Mouse (Mus musculus) liver, embryonic 15.5 days (tissue): ENCODE data around the gene Krt6b. TPM values are rescaled to one million over a fixed set of nuclear protein-coding genes. Genes with fewer than 3 reads are reported as not detected.

ENCODE experiments used
- ATAC-seq: fragments of 200-750 bp; cut with Nextera tagmentation; 2 replicates; pipeline ENCODE4 v1.8.0; 2017; ENCODE audit warnings: moderate number of reproducible peaks, mild to moderate bottlenecking, moderate library complexity; ENCODE audit not compliant: insufficient read depth
- H3K27ac ChIP-seq: fragments of 300-500 bp; sonication (generic); replicated peaks from 2 replicates; pipeline ENCODE4 v1.5.1; 2015; ENCODE audit warnings: mild to moderate bottlenecking, inconsistent platforms
- H3K27me3 ChIP-seq: fragments of 300-500 bp; sonication (generic); 2 replicates; pipeline ENCODE4 v1.6.1; 2015; ENCODE audit warnings: mild to moderate bottlenecking, inconsistent platforms
- H3K36me3 ChIP-seq: fragments of 300-500 bp; sonication (generic); replicated peaks from 2 replicates; pipeline ENCODE4 v1.6.1; 2015; ENCODE audit warnings: moderate library complexity, mild to moderate bottlenecking, inconsistent platforms
- H3K4me1 ChIP-seq: fragments of 300-500 bp; sonication (generic); replicated peaks from 2 replicates; pipeline ENCODE4 v1.6.1; 2015; ENCODE audit warnings: inconsistent platforms
- H3K4me2 ChIP-seq: fragments of 300-500 bp; sonication (generic); 2 replicates; pipeline ENCODE4 v1.6.1; 2015; ENCODE audit warnings: moderate library complexity, mild to moderate bottlenecking, inconsistent platforms
- H3K4me3 ChIP-seq: fragments of 300-500 bp; sonication (generic); replicated peaks from 2 replicates; pipeline ENCODE4 v1.5.1; 2015; ENCODE audit warnings: mild to moderate bottlenecking, inconsistent platforms
- H3K9ac ChIP-seq: fragments of 300-500 bp; sonication (generic); 2 replicates; pipeline ENCODE4 v1.6.1; 2015; ENCODE audit warnings: moderate library complexity, mild to moderate bottlenecking, inconsistent platforms
- H3K9me3 ChIP-seq: fragments of 300-500 bp; sonication (generic); replicated peaks from 2 replicates; pipeline ENCODE4 v1.6.1; 2016; ENCODE audit warnings: inconsistent platforms
- whole genome bisulfite sequencing: fragments of 180-500 bp; shearing (Covaris S2); methylation state at CpG from one replicate; pipeline ENCODE4 v1.1.7; 2015; ENCODE audit warnings: mixed read lengths; ENCODE audit not compliant: insufficient replicate concordance; 5-methylcytosine and 5-hydroxymethylcytosine counted together
- polyA plus RNA-seq: library from polyadenylated mRNA; unstranded; fragments of >200 nt; fragmentation: Nextera tagmentation; extraction: Ambion mirVana; gene quantifications from 2 replicates; pipeline ENCODE4 v1.2.1, GENCODE M21; 2015

The Krt6b gene
- polyA plus RNA-seq: not detected in 2 replicates

GRCm38 (mm10) chr15:101680187-101680586, at the start of gene Krt6b:
TSS of gene Krt6b (minus strand) at chr15:101680287.
- H3K4me1 ChIP-seq: no peaks in the 10 kb centered on the region
- H3K9ac ChIP-seq: no peak within 1 kb of the TSS
- H3K4me3 ChIP-seq: no peak within 1 kb of the TSS
- no peak within 1 kb of the TSS for H3K4me2 ChIP-seq
- H3K27ac ChIP-seq: no peak within 1 kb of the TSS
- H3K36me3 ChIP-seq: no peaks in the 10 kb centered on the region
- no peaks in the 10 kb centered on the region for H3K27me3 ChIP-seq
- WGBS: 64% methylated on average over 2 of the region's 2 CpGs
- H3K9me3 ChIP-seq: no peaks in the 10 kb centered on the region
- ATAC-seq: no peak

DNA sequence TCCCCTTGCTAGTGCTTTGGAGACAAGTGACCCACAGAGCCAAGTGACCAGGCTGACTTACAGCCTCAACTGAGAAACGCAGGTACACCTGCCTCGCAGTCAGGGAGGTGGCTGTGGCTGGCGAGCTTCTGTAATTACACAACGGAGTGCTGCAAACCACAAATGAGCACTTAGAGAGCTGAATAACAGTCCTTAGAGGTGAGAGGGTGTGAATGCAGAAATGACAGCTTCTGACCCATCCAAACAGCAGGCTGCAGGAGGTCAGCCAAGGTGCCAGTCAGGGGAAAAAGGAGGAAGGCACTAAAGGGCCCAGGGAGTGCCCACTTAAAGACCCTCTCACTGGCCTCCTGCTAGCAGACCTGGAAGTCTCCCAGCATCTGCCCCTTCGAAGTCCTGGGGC, 44.6 kb upstream of the Krt6b start:
- Histone ChIP-seq H3K4me2 (no peak overlapping the region), H3K4me1 (no peaks in the 10 kb centered on the region), H3K4me3 (no peak overlapping the region), H3K36me3 (no peaks in the 10 kb centered on the region), H3K27ac (no peak overlapping the region), H3K9ac (no peak overlapping the region), H3K27me3 (no peaks in the 10 kb centered on the region), H3K9me3 (no peaks in the 10 kb centered on the region)
- no peak for ATAC-seq
- 16% methylated on average over 5 of the region's 5 CpGs for WGBS

DNA sequence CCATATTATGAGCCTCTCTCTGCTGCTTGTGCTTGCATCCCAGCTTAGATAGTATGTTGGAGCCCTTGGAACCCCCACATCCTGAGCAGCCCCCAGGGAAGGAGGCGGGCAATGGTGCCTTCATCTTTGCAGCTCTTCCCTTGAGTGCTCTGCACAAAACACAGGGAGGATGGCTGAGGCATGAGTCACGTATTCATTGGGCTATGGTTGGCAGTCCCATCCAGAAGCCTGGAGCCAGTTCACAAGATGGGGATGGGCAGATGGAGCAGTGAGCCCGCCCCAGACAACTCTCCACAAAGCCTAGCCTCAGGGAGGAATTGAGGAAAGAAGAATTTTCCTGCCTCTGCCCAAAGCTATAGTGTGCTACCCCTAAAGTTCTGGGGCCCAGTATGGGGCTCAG, 35.7 kb upstream of the Krt6b start:
- H3K9me3 ChIP-seq: no peaks in the 10 kb centered on the region

GRCm38 (mm10) chr15:101714356-101714755, 34.3 kb upstream of the Krt6b start:
- H3K9me3 ChIP-seq: no peaks in the 10 kb centered on the region
- H3K27me3 ChIP-seq: no peaks in the 10 kb centered on the region
- 51% methylated on average over 5 of the region's 5 CpGs for WGBS
- no peak overlapping the region for H3K27ac ChIP-seq
- no peaks in the 10 kb centered on the region for H3K4me1 ChIP-seq
- no peak overlapping the region for H3K9ac ChIP-seq
- H3K4me2 ChIP-seq: no peak overlapping the region
- no peak overlapping the region for H3K4me3 ChIP-seq
- no peak for ATAC-seq
- H3K36me3 ChIP-seq: no peaks in the 10 kb centered on the region

More for the DNA sequence above, 35.7 kb upstream of the Krt6b start:
- WGBS: 39% methylated on average over 3 of the region's 3 CpGs
- ATAC-seq: no peak
- Histone ChIP-seq H3K27ac (no peak overlapping the region), H3K4me1 (no peaks in the 10 kb centered on the region), H3K36me3 (no peaks in the 10 kb centered on the region), H3K4me3 (no peak overlapping the region), H3K9ac (no peak overlapping the region), H3K4me2 (no peak overlapping the region), H3K27me3 (no peaks in the 10 kb centered on the region)

DNA sequence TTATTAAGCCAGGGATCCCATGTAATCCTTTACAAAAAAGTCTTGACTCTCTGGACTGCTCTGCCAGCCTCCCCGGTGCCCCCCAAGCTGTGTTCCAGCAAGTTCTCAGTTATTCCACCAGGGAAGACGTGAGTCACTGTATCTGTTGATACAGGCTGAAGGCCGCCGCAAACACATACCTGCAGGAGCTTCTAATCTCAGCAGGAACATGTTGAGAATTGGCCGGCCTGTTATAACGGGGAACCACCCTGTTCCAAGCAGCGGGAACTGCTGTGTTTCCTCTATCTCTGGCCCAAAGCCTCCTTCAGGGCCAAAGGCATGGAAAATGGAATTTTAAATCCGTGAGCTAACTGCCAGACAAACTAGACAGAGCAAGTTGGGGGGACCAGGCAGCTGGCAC, 33.6 kb upstream of the Krt6b start:
- H3K4me3 ChIP-seq: no peak overlapping the region
- no peak overlapping the region for H3K9ac ChIP-seq
- no peak overlapping the region for H3K27ac ChIP-seq
- no peaks in the 10 kb centered on the region for H3K4me1 ChIP-seq
- no peak overlapping the region for H3K4me2 ChIP-seq
- H3K9me3 ChIP-seq: no peaks in the 10 kb centered on the region
- 58% methylated on average over 8 of the region's 8 CpGs for WGBS
- no peak for ATAC-seq
- H3K27me3 ChIP-seq: no peaks in the 10 kb centered on the region
- no peaks in the 10 kb centered on the region for H3K36me3 ChIP-seq

DNA sequence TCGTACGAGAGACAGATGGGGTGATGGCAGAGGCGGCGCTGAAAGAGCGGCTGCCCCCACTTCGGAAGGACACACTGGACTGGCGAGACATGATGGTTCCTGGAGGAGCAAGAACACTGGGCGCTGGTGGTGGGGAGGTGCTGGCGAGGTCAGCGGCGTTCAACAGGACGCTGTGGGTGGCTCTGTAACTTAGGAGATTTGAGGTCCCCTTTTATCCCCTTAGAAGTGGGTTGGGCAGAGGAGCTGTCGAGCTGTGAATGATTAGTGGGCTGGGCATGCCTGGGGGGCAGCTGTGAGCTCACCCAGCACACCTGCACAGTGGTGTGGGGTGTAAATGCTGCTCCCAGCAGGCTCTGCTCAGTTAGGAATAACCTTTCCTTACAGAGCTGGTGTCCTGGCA, 32.6 kb upstream of the Krt6b start, which contains the start of gene Krt5:
Krt5 (minus strand) TSS at position 179 of the 400 bp plus-strand sequence.
- H3K36me3 ChIP-seq: no peaks in the 10 kb centered on the region
- no peak within 1 kb of the TSS for H3K27ac ChIP-seq
- H3K9ac ChIP-seq: no peak within 1 kb of the TSS
- 65% methylated on average over 13 of the region's 13 CpGs for WGBS
- no peaks in the 10 kb centered on the region for H3K4me1 ChIP-seq
- H3K4me3 ChIP-seq: no peak within 1 kb of the TSS
- H3K9me3 ChIP-seq: no peaks in the 10 kb centered on the region
- no peaks in the 10 kb centered on the region for H3K27me3 ChIP-seq
- ATAC-seq: no peak
- H3K4me2 ChIP-seq: no peak within 1 kb of the TSS

- Histone ChIP-seq H3K4me1 (no peaks in the 10 kb centered on the region), H3K36me3 (no peaks in the 10 kb centered on the region), H3K4me2 (no peak overlapping the region), H3K27me3 (no peaks in the 10 kb centered on the region), H3K9me3 (no peaks in the 10 kb centered on the region), H3K4me3 (no peak overlapping the region), H3K9ac (no peak overlapping the region), H3K27ac (no peak overlapping the region)
- no peak for ATAC-seq
- WGBS: 52% methylated on average over 11 of the region's 11 CpGs
Measured at GRCm38 (mm10) chr15:101708683-101709082, 28.6 kb upstream of the Krt6b start.

GRCm38 (mm10) chr15:101707454-101707853, 27.4 kb upstream of the Krt6b start:
- Histone ChIP-seq H3K9ac (no peak overlapping the region), H3K4me3 (no peak overlapping the region), H3K27me3 (no peaks in the 10 kb centered on the region), H3K27ac (no peak overlapping the region), H3K4me2 (no peak overlapping the region), H3K4me1 (no peaks in the 10 kb centered on the region), H3K36me3 (no peaks in the 10 kb centered on the region), H3K9me3 (no peaks in the 10 kb centered on the region)
- no peak for ATAC-seq
- 57% methylated on average over 9 of the region's 9 CpGs for WGBS

DNA sequence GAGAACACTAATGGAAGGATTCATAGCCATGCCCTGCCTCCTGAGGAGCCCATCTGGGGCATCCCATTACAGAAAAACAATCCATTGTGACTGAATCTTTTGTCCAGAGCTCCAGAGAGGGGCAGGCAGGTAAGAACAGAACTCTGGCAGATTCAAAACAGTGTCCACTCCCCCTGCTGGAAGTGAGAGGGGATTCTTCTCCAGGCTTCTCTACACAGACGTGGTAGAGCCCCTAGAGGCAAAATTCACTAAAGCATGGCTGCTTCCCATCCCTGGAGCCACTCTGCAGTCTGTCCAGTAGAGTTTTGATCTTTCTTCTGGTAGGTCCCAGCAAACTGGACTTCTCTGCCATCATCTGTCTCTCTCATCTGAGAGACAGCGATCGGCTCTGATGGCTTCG, 24.0 kb upstream of the Krt6b start:
- Histone ChIP-seq H3K9me3 (no peaks in the 10 kb centered on the region), H3K4me2 (no peak overlapping the region), H3K4me1 (no peaks in the 10 kb centered on the region), H3K27me3 (no peaks in the 10 kb centered on the region), H3K36me3 (no peaks in the 10 kb centered on the region), H3K4me3 (no peak overlapping the region), H3K27ac (no peak overlapping the region), H3K9ac (no peak overlapping the region)
- no peak for ATAC-seq
- WGBS: 61% methylated on average over 4 of the region's 4 CpGs

DNA sequence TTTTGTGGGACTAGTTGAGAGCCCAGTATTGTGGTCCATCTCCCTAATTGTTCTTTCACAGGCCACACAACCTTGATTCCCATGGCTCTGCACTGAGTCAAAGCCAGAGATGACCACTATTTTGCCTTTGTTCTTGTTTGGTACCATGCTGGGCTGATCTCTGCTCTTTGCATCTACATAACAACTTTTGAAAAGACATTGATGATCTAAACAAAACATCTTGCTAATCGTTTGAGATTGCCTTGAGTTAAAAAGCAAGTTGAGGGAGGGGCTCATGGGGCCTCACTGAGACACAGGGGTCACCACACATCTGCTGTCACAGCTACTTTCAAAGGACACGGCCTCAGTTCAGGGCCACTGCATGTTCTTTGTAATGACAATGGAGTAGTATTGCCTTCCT, 22.3 kb upstream of the Krt6b start:
- Histone ChIP-seq H3K4me3 (no peak overlapping the region), H3K4me2 (no peak overlapping the region), H3K9me3 (no peaks in the 10 kb centered on the region), H3K9ac (no peak overlapping the region), H3K27me3 (no peaks in the 10 kb centered on the region), H3K27ac (no peak overlapping the region), H3K4me1 (no peaks in the 10 kb centered on the region), H3K36me3 (no peaks in the 10 kb centered on the region)
- ATAC-seq: no peak
- WGBS: 44% methylated on average over 2 of the region's 2 CpGs

DNA sequence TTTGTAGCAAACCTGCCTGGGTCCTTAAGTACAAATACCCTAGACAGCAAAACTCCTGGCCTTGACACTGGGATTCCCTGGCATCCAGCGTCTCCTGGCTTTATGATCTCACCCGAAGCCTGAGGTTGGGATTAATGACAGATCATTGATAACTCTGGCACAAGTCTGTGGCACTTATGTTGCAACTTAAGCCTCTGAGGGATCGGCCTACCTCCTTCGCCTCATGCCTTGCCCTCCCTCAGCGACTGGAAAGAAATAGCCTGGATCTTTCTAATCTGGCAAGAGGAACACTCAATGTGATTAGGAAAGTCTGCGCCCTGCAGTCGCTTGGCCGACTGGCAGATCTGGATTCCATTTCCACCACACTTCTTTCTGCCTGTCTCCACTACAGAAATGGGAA, 19.8 kb upstream of the Krt6b start:
- no peaks in the 10 kb centered on the region for H3K36me3 ChIP-seq
- 67% methylated on average over 8 of the region's 8 CpGs for WGBS
- no peak overlapping the region for H3K9ac ChIP-seq
- no peaks in the 10 kb centered on the region for H3K4me1 ChIP-seq
- no peak for ATAC-seq
- H3K27me3 ChIP-seq: 0 out of 2 replicates have a peak, but pooled peaks cover 3% of the 10 kb centered on the region
- H3K9me3 ChIP-seq: no peaks in the 10 kb centered on the region
- H3K4me2 ChIP-seq: no peak overlapping the region
- no peak overlapping the region for H3K27ac ChIP-seq
- no peak overlapping the region for H3K4me3 ChIP-seq

GRCm38 (mm10) chr15:101699192-101699591, 19.1 kb upstream of the Krt6b start:
- 0 out of 2 replicates have a peak, but pooled peaks cover 3% of the 10 kb centered on the region for H3K27me3 ChIP-seq
- no peaks in the 10 kb centered on the region for H3K36me3 ChIP-seq
- no peak overlapping the region for H3K4me2 ChIP-seq
- H3K4me1 ChIP-seq: no peaks in the 10 kb centered on the region
- ATAC-seq: no peak
- H3K9ac ChIP-seq: no peak overlapping the region
- H3K9me3 ChIP-seq: no peaks in the 10 kb centered on the region
- H3K27ac ChIP-seq: no peak overlapping the region
- WGBS: 30% methylated on average over 3 of the region's 3 CpGs
- no peak overlapping the region for H3K4me3 ChIP-seq
